Mouse (Mus musculus) G1E-ER4 (cell line): ENCODE measurements around the gene Stk36. TPM values are rescaled to one million over a fixed set of nuclear protein-coding genes. Genes with fewer than 3 reads are reported as not detected.

Experiments
- GATA1 ChIP-seq: IDR thresholded peaks from one replicate; pipeline ENCODE4 v1.8.0; 2012; ENCODE audit warnings: low read length, inconsistent platforms
- polyA plus RNA-seq: library from polyadenylated mRNA; stranded (reverse); fragments of >175 nt; gene quantifications from 2 replicates; pipeline ENCODE4 v1.2.3, GENCODE M21; 2012

Gene Stk36
- polyA plus RNA-seq, 1 experiment, result 0.05 TPM

DNA sequence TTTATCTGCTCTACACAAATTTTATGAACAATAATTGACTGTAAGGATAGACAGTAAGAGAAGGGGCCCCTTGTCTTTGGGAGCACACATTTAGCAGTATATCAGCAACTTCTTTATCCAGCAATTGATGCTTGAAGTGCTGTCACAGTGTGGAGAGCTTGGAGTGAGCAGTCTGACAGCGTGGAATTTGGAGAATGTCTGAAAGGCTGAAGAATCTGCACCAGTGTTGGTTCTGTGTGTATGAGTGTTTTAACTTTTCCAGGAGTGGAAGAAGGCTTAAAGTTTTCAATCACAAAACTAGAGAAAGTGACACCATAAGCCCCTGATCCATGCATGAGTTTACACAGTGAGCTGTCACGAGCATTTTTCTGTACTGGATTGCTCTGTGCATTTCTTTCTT, 42.3 kb downstream of the Stk36 start:
- no peak for TF ChIP-seq GATA1

DNA sequence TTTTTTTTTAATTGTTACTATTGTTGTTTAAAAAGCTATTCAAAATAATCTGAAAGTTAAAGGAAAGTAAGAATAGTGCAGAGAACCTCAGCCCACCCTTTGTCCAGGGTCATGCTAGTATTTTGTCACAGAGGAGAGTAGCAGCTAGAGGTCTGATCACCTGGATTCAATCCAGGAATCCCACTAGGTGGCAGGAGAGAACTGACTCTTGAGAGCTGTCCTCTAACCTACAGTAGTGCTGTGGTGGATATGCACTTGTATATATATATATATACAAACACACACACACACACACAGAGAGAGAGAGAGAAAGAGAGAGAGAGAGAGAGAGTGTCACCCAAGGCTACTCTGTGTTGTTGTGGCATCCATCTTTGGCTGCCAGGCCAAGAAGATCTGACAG, 42.7 kb downstream of the Stk36 start:
- TF ChIP-seq GATA1, result no peak

DNA sequence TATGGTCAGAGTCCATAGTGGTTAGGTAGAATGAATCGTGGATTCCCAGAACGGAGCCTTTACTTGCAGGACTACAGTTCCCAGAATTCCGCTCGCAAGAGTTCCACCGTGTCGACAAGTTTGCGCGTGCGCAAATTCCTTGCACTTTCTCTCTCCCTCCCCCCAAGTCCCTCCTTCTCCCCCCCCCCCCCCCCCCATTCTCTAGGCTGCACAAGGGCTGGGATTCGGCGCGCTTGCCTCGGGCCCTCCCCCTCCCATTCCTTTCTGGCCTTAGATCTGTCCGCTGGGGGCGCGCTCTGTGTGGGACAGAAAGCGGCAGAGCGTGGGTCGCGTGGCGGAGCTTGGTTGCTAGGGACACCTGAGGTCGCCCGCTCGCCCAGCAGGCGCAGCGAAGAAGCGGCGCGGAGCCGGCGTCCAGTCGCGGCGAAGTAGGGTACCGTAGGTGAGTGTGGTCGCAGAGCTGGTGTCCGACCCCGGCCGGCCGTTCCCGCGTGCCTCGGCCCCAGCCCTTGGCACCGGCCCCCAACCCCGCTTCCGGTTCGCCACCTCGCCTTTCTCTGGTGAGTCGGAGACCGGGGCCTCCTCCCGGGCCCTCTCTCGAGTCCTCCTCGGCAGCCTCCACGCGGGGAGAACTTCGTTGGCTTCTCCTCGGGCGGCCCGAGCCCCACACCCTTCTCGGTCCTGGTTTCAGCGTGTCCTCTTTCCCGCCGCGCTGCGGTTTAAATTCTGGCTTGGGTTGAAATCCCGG, 60.4 kb downstream of the Stk36 start, which contains the start of gene Ttll4:
Ttll4 (plus strand) TSS at position 298 of the 748 bp plus-strand sequence.
- TF ChIP-seq GATA1, result no peak

DNA sequence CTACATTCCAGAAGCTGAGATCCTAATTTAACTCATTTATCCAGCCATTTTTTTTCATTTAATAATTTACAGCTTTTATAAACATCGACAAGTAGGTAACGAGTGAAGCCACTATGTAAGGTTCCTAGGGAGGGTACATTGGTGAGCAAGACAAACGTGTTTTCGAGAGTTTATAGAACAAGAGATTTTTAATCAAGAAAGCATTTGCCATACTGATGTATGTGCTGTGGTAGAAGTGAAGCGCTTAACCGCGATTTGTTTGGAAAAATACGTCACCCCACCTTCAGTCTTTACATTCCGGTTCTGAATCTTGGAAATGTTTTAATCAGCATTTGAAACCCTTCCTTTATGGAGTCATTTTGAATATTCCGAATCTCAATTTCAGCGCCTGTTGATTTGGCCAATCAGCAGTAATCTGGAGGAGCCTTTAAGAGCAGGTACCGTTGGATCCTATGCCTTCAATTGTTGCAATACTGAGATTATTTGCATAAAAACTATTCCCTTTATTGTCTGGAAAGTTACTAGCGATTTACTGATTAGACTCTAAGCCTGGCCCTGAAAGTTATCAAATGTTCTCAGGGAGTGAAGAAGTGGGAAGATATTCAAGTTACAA, 61.1 kb downstream of the Stk36 start:
- no peak for TF ChIP-seq GATA1

DNA sequence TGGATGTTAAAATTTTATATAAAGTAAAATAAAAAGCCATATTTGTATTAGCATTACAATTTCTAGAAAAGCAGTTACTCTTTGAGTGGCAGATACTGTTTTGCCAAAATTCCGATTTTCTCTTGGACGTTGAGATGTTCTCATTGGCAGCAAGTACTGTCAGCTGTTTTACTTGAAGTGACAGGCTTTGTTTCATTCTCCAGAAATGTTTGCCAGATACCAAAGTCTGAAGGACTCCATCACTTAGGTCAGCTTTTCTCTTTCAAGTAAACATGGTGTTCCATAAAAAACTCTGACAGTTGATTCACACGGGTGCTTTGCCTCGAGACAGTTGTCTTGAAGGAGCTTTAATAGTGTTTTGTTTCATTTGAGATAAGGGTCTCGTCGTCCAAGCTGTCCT, 63.9 kb downstream of the Stk36 start:
- no peak for TF ChIP-seq GATA1

DNA sequence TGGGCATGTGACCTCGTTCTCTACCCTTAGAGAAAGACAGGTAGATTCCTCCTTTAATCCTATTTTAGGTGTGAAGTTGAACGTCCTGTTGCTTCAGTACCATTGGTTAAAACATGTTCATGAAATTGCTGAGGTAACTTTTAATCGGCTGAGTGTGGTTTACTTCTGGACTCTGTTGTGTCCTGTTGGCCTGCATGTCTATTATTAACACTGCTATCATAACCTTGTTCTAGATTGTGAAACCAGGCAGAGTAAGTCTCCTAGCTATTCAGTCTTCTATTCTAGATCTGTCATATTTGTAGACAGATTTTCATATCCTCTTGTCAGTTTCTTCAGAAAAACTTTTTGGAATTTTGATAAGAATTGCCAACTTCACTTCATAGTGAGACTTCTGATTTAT, 67.1 kb downstream of the Stk36 start:
- no peak for TF ChIP-seq GATA1

DNA sequence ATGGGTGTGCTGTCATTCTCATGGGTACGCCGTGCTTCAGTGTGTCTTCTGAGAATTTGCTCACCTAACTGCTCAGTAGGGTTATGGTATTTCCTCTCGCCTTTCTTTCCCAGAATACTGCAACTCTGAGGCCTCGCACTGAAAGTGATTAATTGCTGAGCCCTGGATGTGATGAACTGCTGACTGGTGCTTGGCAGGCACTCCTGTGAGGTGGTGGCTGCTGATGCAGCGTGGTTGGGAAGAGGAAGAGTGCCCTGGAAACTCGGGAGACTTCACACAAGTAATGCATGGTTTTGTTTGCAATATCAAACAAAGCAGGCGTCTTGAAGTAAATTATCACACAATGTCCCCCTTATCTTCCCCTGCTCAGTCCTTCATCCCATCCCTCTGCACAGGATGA, 71.5 kb downstream of the Stk36 start:
- TF ChIP-seq GATA1, result no peak

DNA sequence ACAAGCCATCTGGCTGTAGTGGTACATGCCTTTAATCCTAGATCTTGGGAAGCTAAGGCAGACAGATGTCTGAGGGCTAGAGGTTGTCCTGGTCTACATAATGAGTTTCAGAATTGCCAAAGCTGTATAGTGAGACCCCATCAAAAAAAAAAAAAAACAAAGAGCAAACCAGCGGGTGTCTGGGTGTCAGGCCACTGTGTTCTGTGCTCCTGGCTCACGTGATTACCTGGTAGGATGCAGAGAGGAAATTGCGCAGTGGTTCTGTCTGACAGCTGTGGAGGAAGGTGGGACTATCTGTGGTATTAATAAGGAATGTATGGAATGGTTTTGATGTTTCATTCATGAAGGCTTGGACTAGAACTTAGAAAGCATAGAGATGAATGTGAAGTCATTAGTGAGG, 75.6 kb downstream of the Stk36 start:
- no peak for TF ChIP-seq GATA1

DNA sequence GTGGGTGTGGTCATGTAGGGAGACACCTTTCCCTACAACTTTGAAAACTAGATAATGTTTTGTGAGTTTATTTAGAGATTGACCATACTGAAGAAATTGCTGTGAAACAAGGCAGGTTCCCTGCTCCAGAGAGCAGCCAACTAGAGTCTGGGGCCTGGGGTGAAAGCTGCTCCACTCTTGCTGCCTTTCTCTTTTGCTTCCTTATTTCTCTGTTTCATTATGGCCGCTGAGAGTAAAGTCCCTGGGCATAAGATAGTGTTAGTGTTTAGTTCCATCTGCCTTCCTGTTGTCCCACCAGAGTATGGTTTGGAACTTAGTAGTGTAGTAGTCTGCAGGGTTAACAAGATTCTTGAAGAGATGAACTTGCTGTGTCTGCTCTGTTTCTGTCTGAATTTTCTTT, 76.6 kb downstream of the Stk36 start:
- TF ChIP-seq GATA1, result no peak

Other genes with a start within 250 kb of the Stk36 start
- not detected in 2 replicates for gene Catip, start 239.3 kb upstream of the Stk36 start, polyA plus RNA-seq
- gene Slc11a1, start 226.2 kb upstream of the Stk36 start, polyA plus RNA-seq, result not detected in 2 replicates
- gene Ctdsp1, start 209.9 kb upstream of the Stk36 start, polyA plus RNA-seq, result 342 and 395 TPM in 2 replicates
- 0.11 and 0.22 TPM in 2 replicates for gene Vil1, start 192.1 kb upstream of the Stk36 start, polyA plus RNA-seq
- 34.8 and 35.0 TPM in 2 replicates for gene Cnot9, start 95.4 kb upstream of the Stk36 start, polyA plus RNA-seq
- gene Plcd4, start 58.6 kb upstream of the Stk36 start, polyA plus RNA-seq, result not detected in 2 replicates
- gene Usp37, start 57.2 kb upstream of the Stk36 start, polyA plus RNA-seq, result 3.4 and 8.5 TPM in 2 replicates
- 10.5 and 13.2 TPM in 2 replicates for gene Zfp142, start 13.2 kb upstream of the Stk36 start, polyA plus RNA-seq
- 4.5 and 7.3 TPM in 2 replicates for gene Bcs1l, start 13.2 kb upstream of the Stk36 start, polyA plus RNA-seq
- gene Rnf25, start within 50 bp of the Stk36 start, polyA plus RNA-seq, result 24.2 and 27.0 TPM in 2 replicates
- 21.4 and 35.0 TPM in 2 replicates for gene Ttll4, start 60.3 kb downstream of the Stk36 start, polyA plus RNA-seq
- not detected in 2 replicates for gene Cyp27a1, start 112.1 kb downstream of the Stk36 start, polyA plus RNA-seq
- gene Prkag3, start 147.8 kb downstream of the Stk36 start, polyA plus RNA-seq, result not detected in 2 replicates
- not detected in 2 replicates for gene Wnt6, start 170.4 kb downstream of the Stk36 start, polyA plus RNA-seq
- gene Wnt10a, start 190.1 kb downstream of the Stk36 start, polyA plus RNA-seq, result not detected in 2 replicates